Mouse (Mus musculus): Measurements from ENCODE around the gene Sacs.

GRCm38 (mm10) chr14:61155687-61156086, 17.4 kb downstream of the Sacs start:
- no peak for TF ChIP-seq CTCF (IDR thresholded peaks at IDR 0.05; ENCODE audit: low read depth)
- no peak for TF ChIP-seq EP300 (IDR thresholded peaks at IDR 0.05; ENCODE audit: low read depth)
